Mouse (Mus musculus) stomach, embryonic 14.5 days (tissue): ENCODE measurements at regions not wholly inside any gene's neighbourhood (a gene's known extent, or its start where the extent isn't known, plus 50 kb on each side); places are given as distances from the start of the nearest gene placed in this dataset.

ENCODE experiments used
- ATAC-seq: fragments of 200-750 bp; cut with Nextera tagmentation; 2 replicates; pipeline ENCODE4 v1.8.0; 2017; ENCODE audit warnings: low read depth, moderate TSS enrichment; ENCODE audit not compliant: insufficient number of reproducible peaks, insufficient read depth, low FRiP score
- H3K27ac ChIP-seq: fragments of 300-500 bp; sonication (generic); 2 replicates; pipeline ENCODE4 v1.5.1; 2014; ENCODE audit warnings: mild to moderate bottlenecking, low read length, moderate library complexity, mixed read lengths
- H3K27me3 ChIP-seq: fragments of 300-500 bp; sonication (generic); 2 replicates; pipeline ENCODE4 v1.6.1; 2014; ENCODE audit warnings: low read length, control low read depth, mixed read lengths; ENCODE audit not compliant: control insufficient read depth, insufficient read depth
- H3K36me3 ChIP-seq: fragments of 300-500 bp; sonication (generic); 2 replicates; pipeline ENCODE4 v1.6.1; 2014; ENCODE audit warnings: mild to moderate bottlenecking, control low read depth, low read length, moderate library complexity, mixed read lengths; ENCODE audit not compliant: control insufficient read depth, insufficient read depth
- H3K4me1 ChIP-seq: fragments of 300-500 bp; sonication (generic); 2 replicates; pipeline ENCODE4 v1.6.1; 2014; ENCODE audit warnings: low read length, control low read depth, mixed read lengths; ENCODE audit not compliant: control insufficient read depth, insufficient read depth
- H3K4me2 ChIP-seq: fragments of 300-500 bp; sonication (generic); replicated peaks from 2 replicates; pipeline ENCODE4 v1.6.1; 2014; ENCODE audit warnings: low read depth, low read length, control low read depth
- H3K4me3 ChIP-seq: fragments of 300-500 bp; sonication (generic); 2 replicates; pipeline ENCODE4 v1.5.1; 2014; ENCODE audit warnings: low read depth, low read length, control low read depth
- H3K9ac ChIP-seq: fragments of 300-500 bp; sonication (generic); replicated peaks from 2 replicates; pipeline ENCODE4 v1.6.1; 2014; ENCODE audit warnings: low read depth, mild to moderate bottlenecking, control low read depth, low read length, moderate library complexity, mixed read lengths
- H3K9me3 ChIP-seq: fragments of 300-500 bp; sonication (generic); 2 replicates; pipeline ENCODE4 v1.6.1; 2016; ENCODE audit warnings: low read depth, low read length, control low read depth; ENCODE audit not compliant: control insufficient read depth
- WGBS: fragments of 180-500 bp; shearing (Covaris S2); extraction: QIAGEN DNeasy Blood & Tissue Kit; methylation state at CpG from one replicate; pipeline ENCODE4 v1.1.7; 2014; 5-methylcytosine and 5-hydroxymethylcytosine counted together

GRCm38 (mm10) chr9:88025936-88026335 is 294.9 kb upstream of the Tbx18 start:
- Histone ChIP-seq H3K36me3 (no peaks in the 10 kb centered on the region), H3K27ac (no peak overlapping the region), H3K27me3 (no peaks in the 10 kb centered on the region), H3K4me1 (no peaks in the 10 kb centered on the region), H3K9ac (no peak overlapping the region), H3K4me2 (no peak overlapping the region), H3K4me3 (no peak overlapping the region), H3K9me3 (no peaks in the 10 kb centered on the region)
- WGBS = 75% methylated on average over 2 of the region's 2 CpGs
- ATAC-seq = no peak

GRCm38 (mm10) chr9:88030509-88031148 is 296.4 kb upstream of the Nt5e start:
- Histone ChIP-seq H3K4me2 (no peak overlapping the region), H3K9ac (no peak overlapping the region), H3K4me3 (no peak overlapping the region), H3K36me3 (no peaks in the 10 kb centered on the region), H3K9me3 (no peaks in the 10 kb centered on the region), H3K27ac (no peak overlapping the region), H3K27me3 (no peaks in the 10 kb centered on the region), H3K4me1 (no peaks in the 10 kb centered on the region)
- 80% methylated on average over 6 of the region's 6 CpGs for WGBS
- ATAC-seq = no peak

- 89% methylated on average over 7 of the region's 7 CpGs for WGBS
- Histone ChIP-seq H3K4me1 (no peaks in the 10 kb centered on the region), H3K4me3 (no peak overlapping the region), H3K27ac (no peak overlapping the region), H3K4me2 (no peak overlapping the region), H3K9ac (no peak overlapping the region), H3K36me3 (no peaks in the 10 kb centered on the region), H3K27me3 (no peaks in the 10 kb centered on the region), H3K9me3 (no peaks in the 10 kb centered on the region)
- no peak for ATAC-seq
Measured at GRCm38 (mm10) chr9:88037560-88037959, 289.4 kb upstream of the Nt5e start.

- Histone ChIP-seq H3K4me2 (no peak overlapping the region), H3K4me1 (no peaks in the 10 kb centered on the region)
- 69% methylated on average over 13 of the region's 13 CpGs for WGBS
Measured at GRCm38 (mm10) chr9:88049270-88049669, 277.7 kb upstream of the Nt5e start.

GRCm38 (mm10) chr9:88049792-88050191 is 277.2 kb upstream of the Nt5e start:
- Histone ChIP-seq H3K4me3 (no peak overlapping the region), H3K9me3 (no peaks in the 10 kb centered on the region), H3K9ac (no peak overlapping the region), H3K4me1 (no peaks in the 10 kb centered on the region), H3K4me2 (no peak overlapping the region), H3K36me3 (no peaks in the 10 kb centered on the region), H3K27me3 (no peaks in the 10 kb centered on the region), H3K27ac (no peak overlapping the region)
- ATAC-seq = no peak
- WGBS = 93% methylated on average over 4 of the region's 4 CpGs

More at GRCm38 (mm10) chr9:88049270-88049669, 277.7 kb upstream of the Nt5e start:
- Histone ChIP-seq H3K9ac (no peak overlapping the region), H3K9me3 (no peaks in the 10 kb centered on the region), H3K36me3 (no peaks in the 10 kb centered on the region), H3K27me3 (no peaks in the 10 kb centered on the region), H3K27ac (no peak overlapping the region), H3K4me3 (no peak overlapping the region)
- ATAC-seq = no peak

GRCm38 (mm10) chr9:88058551-88058950 is 268.4 kb upstream of the Nt5e start:
- Histone ChIP-seq H3K36me3 (no peaks in the 10 kb centered on the region), H3K4me1 (no peaks in the 10 kb centered on the region), H3K27ac (no peak overlapping the region; the same call in 1 of the 2 replicates), H3K4me3 (no peak overlapping the region), H3K27me3 (no peaks in the 10 kb centered on the region), H3K9me3 (no peaks in the 10 kb centered on the region), H3K4me2 (no peak overlapping the region), H3K9ac (no peak overlapping the region)
- WGBS = 46% methylated on average over 4 of the region's 4 CpGs
- ATAC-seq = peak; percentile 71

- Histone ChIP-seq H3K27ac (peak overlapping the region; percentile 55; the same call in 1 of the 2 replicates), H3K9ac (no peak overlapping the region), H3K4me1 (no peaks in the 10 kb centered on the region), H3K27me3 (no peaks in the 10 kb centered on the region), H3K4me2 (no peak overlapping the region), H3K4me3 (no peak overlapping the region), H3K36me3 (no peaks in the 10 kb centered on the region), H3K9me3 (no peaks in the 10 kb centered on the region)
- peak; percentile 58 for ATAC-seq
- 81% methylated on average over 3 of the region's 3 CpGs for WGBS
Measured at GRCm38 (mm10) chr9:88059005-88059404, 268.0 kb upstream of the Nt5e start.

- ATAC-seq = no peak
- WGBS = 65% methylated on average over 3 of the region's 3 CpGs
Measured at GRCm38 (mm10) chr9:88063973-88064676, 262.9 kb upstream of the Nt5e start.

More at GRCm38 (mm10) chr9:88063973-88064676, 262.9 kb upstream of the Nt5e start:
- Histone ChIP-seq H3K4me3 (no peak overlapping the region), H3K36me3 (no peaks in the 10 kb centered on the region), H3K27me3 (no peaks in the 10 kb centered on the region), H3K4me1 (no peaks in the 10 kb centered on the region), H3K9me3 (no peaks in the 10 kb centered on the region), H3K27ac (no peak overlapping the region), H3K4me2 (no peak overlapping the region), H3K9ac (no peak overlapping the region)
